Mouse (Mus musculus): ENCODE data around the gene Tmem144. TPM values are rescaled to one million over a fixed set of nuclear protein-coding genes. Genes with fewer than 3 reads are reported as not detected.

The Tmem144 gene
- polyA plus RNA-seq, 1 experiment from 2014 or later = 1.3 TPM

GRCm38 (mm10) chr3:79829289-79829688 is 23.3 kb downstream of the Tmem144 start:
- no peak for ATAC-seq
- no peaks in the 10 kb centered on the region for H3K27me3 ChIP-seq (ENCODE audit: control insufficient read depth, insufficient read depth, low read depth, low read length)
- H3K4me3 ChIP-seq (ENCODE audit: low read depth, low read length) = no peak overlapping the region

GRCm38 (mm10) chr3:79825067-79825780 is 27.3 kb downstream of the Tmem144 start:
- no peak overlapping the region for H3K4me2 ChIP-seq (ENCODE audit: low read length)

More at GRCm38 (mm10) chr3:79829289-79829688, 23.3 kb downstream of the Tmem144 start:
- no peaks in the 10 kb centered on the region for H3K4me1 ChIP-seq (ENCODE audit: control insufficient read depth, insufficient read depth, low read length)
- no peaks in the 10 kb centered on the region for H3K36me3 ChIP-seq (ENCODE audit: control insufficient read depth, insufficient read depth, low read length)
- no peaks in the 10 kb centered on the region for H3K9me3 ChIP-seq (replicated peaks; ENCODE audit: control insufficient read depth, low read length, poor library complexity, severe bottlenecking)
- no peak overlapping the region for H3K27ac ChIP-seq (ENCODE audit: low read length)
- no peak overlapping the region for H3K4me2 ChIP-seq (ENCODE audit: low read length)
- H3K9ac ChIP-seq (ENCODE audit: low read depth, low read length) = no peak overlapping the region

GRCm38 (mm10) chr3:79823176-79823575 is 29.4 kb downstream of the Tmem144 start:
- no peak overlapping the region for H3K9ac ChIP-seq (ENCODE audit: low read depth, low read length)
- H3K4me2 ChIP-seq (ENCODE audit: low read length) = no peak overlapping the region
- no peaks in the 10 kb centered on the region for H3K36me3 ChIP-seq (ENCODE audit: control insufficient read depth, insufficient read depth, low read length)
- no peaks in the 10 kb centered on the region for H3K4me1 ChIP-seq (ENCODE audit: control insufficient read depth, insufficient read depth, low read length)
- H3K4me3 ChIP-seq (ENCODE audit: low read depth, low read length) = no peak overlapping the region
- WGBS = 91% methylated on average over 7 of the region's 7 CpGs
- no peaks in the 10 kb centered on the region for H3K27me3 ChIP-seq (ENCODE audit: control insufficient read depth, insufficient read depth, low read depth, low read length)
- ATAC-seq = no peak
- no peaks in the 10 kb centered on the region for H3K9me3 ChIP-seq (replicated peaks; ENCODE audit: control insufficient read depth, low read length, poor library complexity, severe bottlenecking)
- H3K27ac ChIP-seq (ENCODE audit: low read length) = no peak overlapping the region

More at GRCm38 (mm10) chr3:79825067-79825780, 27.3 kb downstream of the Tmem144 start:
- Histone ChIP-seq H3K27me3 (ENCODE audit: control insufficient read depth, insufficient read depth, low read depth, low read length) (no peaks in the 10 kb centered on the region), H3K9me3 (replicated peaks; ENCODE audit: control insufficient read depth, low read length, poor library complexity, severe bottlenecking) (no peaks in the 10 kb centered on the region), H3K4me1 (ENCODE audit: control insufficient read depth, insufficient read depth, low read length) (no peaks in the 10 kb centered on the region), H3K9ac (ENCODE audit: low read depth, low read length) (no peak overlapping the region), H3K4me3 (ENCODE audit: low read depth, low read length) (no peak overlapping the region), H3K36me3 (ENCODE audit: control insufficient read depth, insufficient read depth, low read length) (no peaks in the 10 kb centered on the region), H3K27ac (ENCODE audit: low read length) (no peak overlapping the region)
- 90% methylated on average over 14 of the region's 14 CpGs for WGBS
- no peak for ATAC-seq

- no peaks in the 10 kb centered on the region for H3K4me1 ChIP-seq (ENCODE audit: control insufficient read depth, insufficient read depth, low read length)
- H3K4me3 ChIP-seq (ENCODE audit: low read depth, low read length) = no peak overlapping the region
- no peak for ATAC-seq
- no peak overlapping the region for H3K27ac ChIP-seq (ENCODE audit: low read length)
- no peak overlapping the region for H3K4me2 ChIP-seq (ENCODE audit: low read length)
- H3K9me3 ChIP-seq (replicated peaks; ENCODE audit: control insufficient read depth, low read length, poor library complexity, severe bottlenecking) = no peaks in the 10 kb centered on the region
- H3K27me3 ChIP-seq (ENCODE audit: control insufficient read depth, insufficient read depth, low read depth, low read length) = no peaks in the 10 kb centered on the region
- H3K36me3 ChIP-seq (ENCODE audit: control insufficient read depth, insufficient read depth, low read length) = no peaks in the 10 kb centered on the region
- WGBS = 90% methylated on average over 16 of the region's 16 CpGs
- no peak overlapping the region for H3K9ac ChIP-seq (ENCODE audit: low read depth, low read length)
Measured at GRCm38 (mm10) chr3:79821131-79821530, 31.4 kb downstream of the Tmem144 start.

GRCm38 (mm10) chr3:79818202-79818995 is 34.2 kb downstream of the Tmem144 start:
- no peak for ATAC-seq
- peak overlapping the region; percentile 10; the same call in 1 of the 2 replicates for H3K4me2 ChIP-seq (ENCODE audit: low read length)
- H3K9ac ChIP-seq (ENCODE audit: low read depth, low read length) = no peak overlapping the region
- no peak overlapping the region for H3K4me3 ChIP-seq (ENCODE audit: low read depth, low read length)
- WGBS = 55% methylated on average over 14 of the region's 14 CpGs
- H3K27ac ChIP-seq (ENCODE audit: low read length) = no peak overlapping the region
- no peaks in the 10 kb centered on the region for H3K36me3 ChIP-seq (ENCODE audit: control insufficient read depth, insufficient read depth, low read length)
- no peaks in the 10 kb centered on the region; the same call in 1 of the 2 replicates for H3K4me1 ChIP-seq (ENCODE audit: control insufficient read depth, insufficient read depth, low read length)
- no peaks in the 10 kb centered on the region for H3K9me3 ChIP-seq (replicated peaks; ENCODE audit: control insufficient read depth, low read length, poor library complexity, severe bottlenecking)
- no peaks in the 10 kb centered on the region for H3K27me3 ChIP-seq (ENCODE audit: control insufficient read depth, insufficient read depth, low read depth, low read length)

- H3K9me3 ChIP-seq (replicated peaks; ENCODE audit: control insufficient read depth, low read length, poor library complexity, severe bottlenecking) = no peaks in the 10 kb centered on the region
- H3K4me1 ChIP-seq (ENCODE audit: control insufficient read depth, insufficient read depth, low read length) = no peaks in the 10 kb centered on the region; the same call in 1 of the 2 replicates
- H3K9ac ChIP-seq (ENCODE audit: low read depth, low read length) = no peak overlapping the region
- ATAC-seq = no peak
- H3K4me3 ChIP-seq (ENCODE audit: low read depth, low read length) = no peak overlapping the region
- no peaks in the 10 kb centered on the region for H3K36me3 ChIP-seq (ENCODE audit: control insufficient read depth, insufficient read depth, low read length)
- H3K4me2 ChIP-seq (ENCODE audit: low read length) = no peak overlapping the region
- WGBS = 65% methylated on average over 4 of the region's 4 CpGs
- no peaks in the 10 kb centered on the region; the same call in 1 of the 2 replicates for H3K27me3 ChIP-seq (ENCODE audit: control insufficient read depth, insufficient read depth, low read depth, low read length)
- no peak overlapping the region for H3K27ac ChIP-seq (ENCODE audit: low read length)
Measured at GRCm38 (mm10) chr3:79816229-79816628, 36.3 kb downstream of the Tmem144 start.

- Histone ChIP-seq H3K9me3 (replicated peaks; ENCODE audit: control insufficient read depth, low read length, poor library complexity, severe bottlenecking) (no peaks in the 10 kb centered on the region), H3K4me3 (ENCODE audit: low read depth, low read length) (peak overlapping the region; percentile 21; the same call in 1 of the 2 replicates), H3K36me3 (ENCODE audit: control insufficient read depth, insufficient read depth, low read length) (no peaks in the 10 kb centered on the region), H3K27ac (ENCODE audit: low read length) (no peak overlapping the region), H3K4me1 (ENCODE audit: control insufficient read depth, insufficient read depth, low read length) (peaks cover 1% of the 10 kb centered on the region), H3K27me3 (ENCODE audit: control insufficient read depth, insufficient read depth, low read depth, low read length) (no peaks in the 10 kb centered on the region; the same call in 1 of the 2 replicates), H3K9ac (ENCODE audit: low read depth, low read length) (peak overlapping the region; percentile 40; the same call in 1 of the 2 replicates), H3K4me2 (ENCODE audit: low read length) (peak overlapping the region; percentile 54)
- WGBS = 22% methylated on average over 19 of the region's 19 CpGs
- ATAC-seq = peak; percentile 90
Measured at GRCm38 (mm10) chr3:79813814-79814490, 38.6 kb downstream of the Tmem144 start.

- Histone ChIP-seq H3K4me3 (ENCODE audit: low read depth, low read length) (no peak overlapping the region), H3K27ac (ENCODE audit: low read length) (no peak overlapping the region), H3K9ac (ENCODE audit: low read depth, low read length) (no peak overlapping the region), H3K36me3 (ENCODE audit: control insufficient read depth, insufficient read depth, low read length) (no peaks in the 10 kb centered on the region), H3K4me2 (ENCODE audit: low read length) (no peak overlapping the region), H3K9me3 (replicated peaks; ENCODE audit: control insufficient read depth, low read length, poor library complexity, severe bottlenecking) (no peaks in the 10 kb centered on the region), H3K4me1 (ENCODE audit: control insufficient read depth, insufficient read depth, low read length) (peaks cover 3% of the 10 kb centered on the region), H3K27me3 (ENCODE audit: control insufficient read depth, insufficient read depth, low read depth, low read length) (no peaks in the 10 kb centered on the region; the same call in 1 of the 2 replicates)
- 79% methylated on average over 2 of the region's 2 CpGs for WGBS
- ATAC-seq = no peak
Measured at GRCm38 (mm10) chr3:79812042-79812441, 40.5 kb downstream of the Tmem144 start.

Measured in midbrain, embryonic 16.5 days (tissue).